Mouse (Mus musculus) stomach, postnatal 0 days (tissue): ENCODE measurements around the gene Bcat2. TPM values are rescaled to one million over a fixed set of nuclear protein-coding genes. Genes with fewer than 3 reads are reported as not detected.

Experiments
- ATAC-seq: fragments of 200-750 bp; cut with Nextera tagmentation; 2 replicates; pipeline ENCODE4 v1.8.0; 2017; ENCODE audit not compliant: low FRiP score, low TSS enrichment
- DNase-seq: peaks from one replicate; pipeline ENCODE4 v3.0.0-alpha.2; 2016; ENCODE audit warnings: low spot score
- H3K27ac ChIP-seq: fragments of 300-500 bp; sonication (generic); replicated peaks from 2 replicates; pipeline ENCODE4 v1.5.1; 2014; ENCODE audit warnings: mild to moderate bottlenecking, control low read depth
- H3K27me3 ChIP-seq: fragments of 300-500 bp; sonication (generic); 2 replicates; pipeline ENCODE4 v1.6.1; 2014; ENCODE audit warnings: low read length; ENCODE audit not compliant: control insufficient read depth, insufficient read depth
- H3K36me3 ChIP-seq: fragments of 300-500 bp; sonication (generic); 2 replicates; pipeline ENCODE4 v1.6.1; 2014; ENCODE audit warnings: low read length, mixed read lengths; ENCODE audit not compliant: control insufficient read depth, insufficient read depth
- H3K4me1 ChIP-seq: fragments of 300-500 bp; sonication (generic); replicated peaks from 2 replicates; pipeline ENCODE4 v1.6.1; 2014; ENCODE audit warnings: antibody characterized with exemption; ENCODE audit not compliant: control insufficient read depth, insufficient read depth
- H3K4me2 ChIP-seq: fragments of 300-500 bp; sonication (generic); replicated peaks from 2 replicates; pipeline ENCODE4 v1.6.1; 2014; ENCODE audit warnings: low read depth, mild to moderate bottlenecking, control low read depth, moderate library complexity
- H3K4me3 ChIP-seq: fragments of 300-500 bp; sonication (generic); 2 replicates; pipeline ENCODE4 v1.5.1; 2014; ENCODE audit warnings: low read depth, low read length, control low read depth
- H3K9ac ChIP-seq: fragments of 300-500 bp; sonication (generic); 2 replicates; pipeline ENCODE4 v1.6.1; 2014; ENCODE audit warnings: mild to moderate bottlenecking, low read length, control low read depth, mixed read lengths
- H3K9me3 ChIP-seq: fragments of 300-500 bp; sonication (generic); 2 replicates; pipeline ENCODE4 v1.6.1; 2016; ENCODE audit warnings: low read length; ENCODE audit not compliant: control insufficient read depth
- CTCF ChIP-seq: IDR thresholded peaks from 2 replicates; pipeline ENCODE4 v1.5.1; 2016; ENCODE audit warnings: antibody characterized with exemption, low read depth, mild to moderate bottlenecking, moderate library complexity
- EP300 ChIP-seq: optimal IDR thresholded peaks from 2 replicates; pipeline ENCODE3; 2016; ENCODE audit warnings: antibody characterized with exemption
- WGBS: fragments of 180-500 bp; shearing (Covaris S2); extraction: QIAGEN DNeasy Blood & Tissue Kit; methylation state at CpG from one replicate; pipeline ENCODE4 v1.1.7; 2014; 5-methylcytosine and 5-hydroxymethylcytosine counted together
- polyA plus RNA-seq: library from polyadenylated mRNA; unstranded; fragments of >200 nt; fragmentation: Nextera tagmentation; extraction: Ambion mirVana; gene quantifications from 2 replicates; pipeline ENCODE4 v1.2.1, GENCODE M21; 2015

Gene Bcat2
- polyA plus RNA-seq, 1 experiment from 2014 or later, result 101 TPM

DNA sequence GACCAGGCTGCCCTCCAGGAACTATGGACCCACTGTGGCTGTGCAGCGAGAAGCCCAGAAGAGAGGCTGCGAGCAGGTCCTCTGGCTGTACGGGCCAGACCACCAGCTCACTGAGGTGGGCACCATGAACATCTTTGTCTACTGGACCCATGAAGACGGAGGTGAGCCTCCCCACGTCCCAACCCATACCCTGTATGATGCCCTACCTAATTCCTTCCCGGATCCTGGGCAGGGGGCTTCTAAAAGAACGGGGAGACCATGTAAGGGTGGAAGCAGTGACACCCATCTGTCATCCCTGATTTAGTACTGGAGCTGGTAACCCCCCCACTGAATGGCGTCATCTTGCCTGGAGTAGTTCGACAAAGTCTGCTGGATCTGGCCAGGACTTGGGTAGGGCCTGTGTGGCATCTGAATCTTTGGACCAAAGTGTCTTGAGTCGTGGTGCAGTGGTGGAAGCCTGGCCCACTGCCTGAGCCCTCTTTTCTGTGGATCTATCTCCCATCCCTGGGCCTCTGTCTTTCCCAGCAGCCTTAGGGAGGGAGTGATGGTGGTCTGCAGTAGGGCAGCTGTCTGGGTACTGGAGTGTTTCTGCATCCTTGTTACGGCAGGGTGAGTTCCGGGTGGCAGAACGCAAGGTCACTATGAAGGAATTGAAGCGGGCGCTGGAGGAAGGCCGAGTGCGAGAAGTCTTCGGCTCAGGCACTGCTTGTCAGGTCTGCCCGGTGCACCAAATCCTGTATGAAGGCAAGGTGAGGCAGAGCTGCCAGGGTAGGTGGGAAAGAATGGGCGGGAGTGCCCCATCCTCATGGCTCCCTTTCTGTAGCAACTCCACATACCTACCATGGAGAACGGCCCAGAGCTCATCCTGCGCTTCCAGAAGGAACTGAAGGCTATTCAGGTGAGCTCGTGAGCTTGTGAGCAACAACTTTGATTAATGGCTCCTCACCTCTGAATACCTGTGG, 18.0 kb downstream of the Bcat2 start:
- Histone ChIP-seq H3K27ac (no peak overlapping the region), H3K27me3 (no peaks in the 10 kb centered on the region), H3K4me2 (no peak overlapping the region), H3K9me3 (no peaks in the 10 kb centered on the region), H3K36me3 (peaks cover 10% of the 10 kb centered on the region; the same call in 1 of the 2 replicates), H3K9ac (no peak overlapping the region), H3K4me3 (no peak overlapping the region), H3K4me1 (no peaks in the 10 kb centered on the region)
- DNase-seq (no peak), ATAC-seq (no peak)
- WGBS, result 92% methylated on average over 23 of the region's 23 CpGs
- TF ChIP-seq EP300 (no peak), CTCF (no peak)

DNA sequence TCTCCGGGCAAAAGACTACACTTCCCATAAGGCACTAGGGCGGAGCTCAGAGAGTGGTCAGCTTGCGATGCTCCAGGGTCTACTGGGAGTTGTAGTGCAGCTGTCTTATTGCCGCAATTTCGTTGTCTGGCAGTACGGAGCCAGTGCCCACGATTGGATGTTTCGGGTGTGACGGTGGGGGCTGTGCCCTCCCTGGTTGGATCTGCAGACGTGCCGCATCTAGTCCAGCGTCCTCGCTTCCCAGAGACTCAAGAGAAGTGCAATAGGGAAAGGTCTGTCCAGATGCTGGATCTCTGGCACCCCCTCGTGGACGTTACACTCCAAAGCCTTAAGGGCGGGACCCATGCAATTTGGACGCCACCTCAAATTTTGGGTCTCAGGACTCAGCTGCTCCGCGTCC, 19.2 kb downstream of the Bcat2 start:
- no peaks in the 10 kb centered on the region for H3K27me3 ChIP-seq
- ATAC-seq, result peak; percentile 95
- no peak overlapping the region for H3K4me3 ChIP-seq
- H3K36me3 ChIP-seq, result peaks cover 8% of the 10 kb centered on the region; the same call in 1 of the 2 replicates
- H3K9me3 ChIP-seq, result no peaks in the 10 kb centered on the region
- no peak overlapping the region for H3K9ac ChIP-seq
- peak; percentile 90 for DNase-seq
- no peak overlapping the region for H3K27ac ChIP-seq
- TF ChIP-seq EP300 (no peak), CTCF (peak; percentile 96)
- H3K4me2 ChIP-seq, result peak overlapping the region; percentile 49
- H3K4me1 ChIP-seq, result no peaks in the 10 kb centered on the region
- 2% methylated on average over 19 of the region's 19 CpGs for WGBS

DNA sequence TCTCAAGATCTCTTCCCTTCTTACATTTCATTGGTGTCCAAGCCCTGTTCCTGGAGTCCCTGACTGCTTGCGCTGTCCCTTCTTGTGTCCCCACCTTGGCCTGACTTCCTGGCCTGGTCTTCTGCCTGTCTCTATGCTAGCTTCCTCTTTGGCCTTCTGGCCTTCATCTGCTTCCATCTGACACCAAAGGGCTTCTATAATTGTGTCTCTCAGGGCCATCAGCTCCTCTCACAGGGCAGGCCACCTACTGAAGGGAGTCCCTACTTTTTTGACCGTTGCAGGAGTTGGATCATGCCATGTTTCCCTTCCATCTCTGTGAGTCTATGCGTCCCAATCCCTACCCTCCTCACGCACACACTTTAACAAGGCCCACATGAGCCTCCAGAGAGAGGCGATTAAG, 19.9 kb downstream of the Bcat2 start:
- H3K27me3 ChIP-seq, result no peaks in the 10 kb centered on the region
- no peak overlapping the region for H3K9ac ChIP-seq
- H3K36me3 ChIP-seq, result peaks cover 5% of the 10 kb centered on the region; the same call in 1 of the 2 replicates
- H3K4me1 ChIP-seq, result no peaks in the 10 kb centered on the region
- no peak for ATAC-seq
- H3K9me3 ChIP-seq, result no peaks in the 10 kb centered on the region
- DNase-seq, result no peak
- TF ChIP-seq CTCF (no peak), EP300 (no peak)
- no peak overlapping the region for H3K4me2 ChIP-seq
- H3K27ac ChIP-seq, result no peak overlapping the region
- no peak overlapping the region for H3K4me3 ChIP-seq
- WGBS, result 95% methylated on average over 5 of the region's 5 CpGs

DNA sequence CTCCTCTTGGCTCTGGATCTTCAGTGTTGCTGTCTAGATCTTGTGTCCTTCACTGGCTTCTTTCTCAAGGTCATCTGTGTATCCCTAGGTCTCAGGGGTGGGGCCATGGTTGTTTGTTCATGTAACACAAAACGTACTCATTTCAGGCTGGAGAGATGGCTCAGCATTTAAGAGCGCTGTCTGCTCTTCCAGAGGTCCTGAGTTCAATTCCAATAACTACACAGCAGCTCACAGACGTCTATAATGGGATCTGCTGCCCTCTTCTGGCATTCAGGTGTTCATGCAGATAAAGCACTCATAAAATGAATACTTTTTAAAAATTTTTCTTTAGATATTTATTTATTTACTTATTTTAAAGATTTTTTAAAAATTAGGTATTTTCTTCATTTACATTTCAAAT, 20.9 kb downstream of the Bcat2 start:
- Histone ChIP-seq H3K9me3 (no peaks in the 10 kb centered on the region), H3K4me1 (no peaks in the 10 kb centered on the region), H3K27ac (no peak overlapping the region), H3K4me2 (no peak overlapping the region), H3K4me3 (no peak overlapping the region), H3K9ac (no peak overlapping the region), H3K36me3 (no peaks in the 10 kb centered on the region), H3K27me3 (no peaks in the 10 kb centered on the region)
- no peak for DNase-seq
- TF ChIP-seq EP300 (no peak), CTCF (peak; percentile 58)
- 58% methylated on average over 3 of the region's 3 CpGs for WGBS
- no peak for ATAC-seq

DNA sequence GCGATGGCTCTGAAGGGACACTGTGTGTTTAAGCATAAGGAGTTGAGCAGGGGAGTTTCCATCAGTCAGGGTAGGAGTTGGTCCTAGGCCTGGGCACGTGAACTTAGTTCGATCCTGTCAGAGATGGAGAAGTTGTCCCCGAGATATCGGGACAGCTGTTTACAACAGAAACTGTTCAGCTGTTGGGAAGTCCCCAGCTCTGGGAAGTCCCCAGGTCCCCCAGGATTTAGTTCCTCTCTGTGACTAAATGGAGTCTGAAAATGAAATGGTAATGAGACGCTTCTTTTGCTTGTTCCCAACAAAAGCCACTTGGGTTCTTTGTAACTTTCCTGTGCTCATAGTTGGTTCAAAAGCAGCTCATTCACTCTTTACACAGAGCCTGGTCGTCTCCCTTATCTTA, 21.9 kb downstream of the Bcat2 start:
- ATAC-seq (no peak), DNase-seq (no peak)
- H3K4me2 ChIP-seq, result no peak overlapping the region
- no peak overlapping the region for H3K27ac ChIP-seq
- no peaks in the 10 kb centered on the region for H3K9me3 ChIP-seq
- no peaks in the 10 kb centered on the region for H3K36me3 ChIP-seq
- TF ChIP-seq EP300 (no peak), CTCF (no peak)
- H3K4me1 ChIP-seq, result no peaks in the 10 kb centered on the region
- H3K9ac ChIP-seq, result no peak overlapping the region
- H3K27me3 ChIP-seq, result no peaks in the 10 kb centered on the region
- WGBS, result 68% methylated on average over 7 of the region's 7 CpGs
- H3K4me3 ChIP-seq, result no peak overlapping the region

DNA sequence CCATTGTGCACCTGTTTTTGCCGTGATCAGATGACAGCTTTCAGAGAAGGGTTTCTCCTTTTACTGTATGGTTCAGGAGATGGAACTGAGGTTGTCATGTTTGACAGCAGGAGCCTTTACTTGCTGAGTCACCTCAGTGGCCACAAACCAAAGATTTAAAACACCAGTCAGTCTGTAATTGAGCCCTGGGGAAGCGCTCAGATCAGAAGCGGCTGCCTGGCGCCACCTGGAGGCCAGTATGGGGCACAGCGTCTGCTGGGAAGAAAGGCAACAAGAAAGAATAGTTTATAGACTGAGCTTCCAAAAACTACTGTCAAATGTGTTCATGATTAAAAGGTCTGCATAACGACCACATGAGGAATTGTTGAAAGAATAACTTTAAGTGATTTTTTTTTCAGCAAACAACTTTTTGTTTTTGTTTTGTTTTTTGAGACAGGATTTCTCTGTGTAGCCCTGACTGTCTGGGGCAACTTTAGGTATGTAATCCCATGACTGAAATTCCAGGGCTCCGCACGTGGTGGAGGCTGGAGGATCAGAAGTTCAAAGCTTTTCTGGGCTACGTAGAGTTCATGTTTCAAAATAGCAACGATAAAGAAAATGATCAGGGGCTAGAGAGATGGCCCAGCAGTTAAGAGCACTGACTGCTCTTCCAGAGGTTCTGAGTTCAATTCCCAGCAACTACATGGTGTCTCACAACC, 23.3 kb downstream of the Bcat2 start:
- Histone ChIP-seq H3K9ac (no peak overlapping the region), H3K4me3 (no peak overlapping the region), H3K9me3 (no peaks in the 10 kb centered on the region), H3K4me1 (no peaks in the 10 kb centered on the region), H3K27ac (no peak overlapping the region), H3K4me2 (no peak overlapping the region), H3K36me3 (no peaks in the 10 kb centered on the region), H3K27me3 (no peaks in the 10 kb centered on the region)
- 17% methylated on average over 10 of the region's 10 CpGs for WGBS
- TF ChIP-seq CTCF (peak; percentile 96), EP300 (no peak)
- DNase-seq (peak; percentile 76), ATAC-seq (no peak)
